Comparison of ENCODE assay signal across 9 mouse cellular contexts in genomic region chr4:141204580-141205061, GRCm38 (mm10). TPM values are rescaled to one million over a fixed set of nuclear protein-coding genes. Genes with fewer than 3 reads are reported as not detected.
DNase-seq lines count a peak whose midpoint lies in the region; ATAC-seq and TF ChIP-seq lines count a peak whose summit lies in the region.
"Had no signal": no experiment of that assay in that cellular context is flagged by ENCODE, and none has a peak within 500 bp of the region (broad histone marks: within the 10 kb centered on the region; RNA-seq: fewer than 3 reads in every experiment).

No protein-coding gene starts in this region.

- no peak for TF ChIP-seq EP300 in ES-Bruce4 (IDR thresholded peaks at IDR 0.05; ENCODE audit: insufficient read depth, low read depth, low read length)

- no peaks in the 10 kb centered on the region for H3K9me3 ChIP-seq in kidney, postnatal 0 days (replicated peaks; ENCODE audit: low read length)
- no peaks in the 10 kb centered on the region for H3K9me3 ChIP-seq in ES-Bruce4 (replicated peaks; ENCODE audit: control insufficient read depth, insufficient read depth, low read length, poor library complexity, severe bottlenecking)
- no peaks in the 10 kb centered on the region for H3K9me3 ChIP-seq in midbrain, embryonic 11.5 days (ENCODE audit: control insufficient read depth, low read length)
- H3K9me3 ChIP-seq: liver, embryonic 15.5 days had no signal

- DNase-seq in kidney, postnatal 0 days (ENCODE audit: low spot score): peak; percentile 33
- DNase-seq in kidney, adult 18-20 months: no peak
- DNase-seq in kidney, postnatal 4 days: peak; percentile 62 to 72
- no peak for DNase-seq in spleen, postnatal 36 days (ENCODE audit: low spot score in 2 of 2)
- DNase-seq in midbrain, embryonic 11.5 days (ENCODE audit: low spot score, missing footprints): no peak

- 0 out of 2 replicates have a peak, but pooled peaks have one; percentile 46 for ATAC-seq in kidney, postnatal 0 days (replicated peaks; ENCODE audit: low FRiP score, low read depth)
- ATAC-seq in common myeloid progenitor, adult 5-6 weeks (replicated peaks; ENCODE audit: low read depth, poor library complexity, severe bottlenecking): 0 out of 2 replicates have a peak, but pooled peaks have one; percentile 32
- ATAC-seq in midbrain, embryonic 11.5 days (ENCODE audit: low FRiP score): no peak

- H3K27ac ChIP-seq in kidney, postnatal 0 days: no peak overlapping the region
- H3K27ac ChIP-seq in ES-Bruce4 (ENCODE audit: insufficient read depth, low read length): no peak overlapping the region
- no peak overlapping the region for H3K27ac ChIP-seq in small intestine, adult 2 months (ENCODE audit: insufficient read depth, low read depth, low read length)
- no peak overlapping the region; the same call in 1 of the 2 replicates for H3K27ac ChIP-seq in midbrain, embryonic 11.5 days (ENCODE audit: low read depth, low read length)
- H3K27ac ChIP-seq: liver, embryonic 15.5 days had no signal

- H3K4me3 ChIP-seq in kidney, postnatal 0 days (replicated peaks; ENCODE audit: low read depth, low read length): no peak overlapping the region
- H3K4me3 ChIP-seq in ES-Bruce4 (ENCODE audit: low read depth, low read length): no peak overlapping the region
- H3K4me3 ChIP-seq in small intestine, adult 2 months (ENCODE audit: low read depth, low read length): no peak overlapping the region
- no peak overlapping the region for H3K4me3 ChIP-seq in midbrain, embryonic 11.5 days (ENCODE audit: low read depth, low read length)
- H3K4me3 ChIP-seq: liver, embryonic 15.5 days had no signal

- H3K36me3 ChIP-seq in kidney, postnatal 0 days (ENCODE audit: insufficient read depth, low read length): peaks cover 20% of the 10 kb centered on the region
- H3K36me3 ChIP-seq in ES-Bruce4 (ENCODE audit: control insufficient read depth, insufficient read depth, low read length, poor library complexity, severe bottlenecking): peaks cover 16% of the 10 kb centered on the region
- H3K36me3 ChIP-seq in small intestine, adult 2 months (ENCODE audit: control insufficient read depth, insufficient read depth, low read length): peaks cover 28% of the 10 kb centered on the region
- peaks cover 5% of the 10 kb centered on the region for H3K36me3 ChIP-seq in midbrain, embryonic 11.5 days (ENCODE audit: control insufficient read depth, insufficient read depth, low read length)

- TF ChIP-seq CTCF in kidney, postnatal 0 days (IDR thresholded peaks at IDR 0.05; ENCODE audit: low read depth): peak; percentile 46; the same call in 1 of the 2 replicates
- TF ChIP-seq CTCF in ES-Bruce4 (IDR thresholded peaks at IDR 0.05; ENCODE audit: low read depth, low read length): peak; percentile 15
- peak; percentile 30; the same call in 1 of the 2 replicates for TF ChIP-seq CTCF in small intestine, adult 2 months (IDR thresholded peaks at IDR 0.05; ENCODE audit: extremely low read depth, insufficient read length, insufficient replicate concordance, low read depth, low read length)

- no peaks in the 10 kb centered on the region for H3K4me1 ChIP-seq in kidney, postnatal 0 days (replicated peaks; ENCODE audit: insufficient read depth, low read length)
- H3K4me1 ChIP-seq in ES-Bruce4 (ENCODE audit: control insufficient read depth, insufficient read depth, low read length): no peaks in the 10 kb centered on the region
- H3K4me1 ChIP-seq in small intestine, adult 2 months (ENCODE audit: control insufficient read depth, insufficient read depth, insufficient read length, low read length): peaks cover 2% of the 10 kb centered on the region; the same call in 1 of the 2 replicates
- no peaks in the 10 kb centered on the region for H3K4me1 ChIP-seq in midbrain, embryonic 11.5 days (ENCODE audit: control insufficient read depth, insufficient read depth, low read length)

- H3K27me3 ChIP-seq in kidney, postnatal 0 days (ENCODE audit: insufficient read depth, low read length): no peaks in the 10 kb centered on the region
- H3K27me3 ChIP-seq in ES-Bruce4 (ENCODE audit: control insufficient read depth, insufficient read depth, low read length, poor library complexity, severe bottlenecking): no peaks in the 10 kb centered on the region
- no peaks in the 10 kb centered on the region for H3K27me3 ChIP-seq in small intestine, adult 2 months (ENCODE audit: control insufficient read depth, insufficient read depth, low read length)
- H3K27me3 ChIP-seq in midbrain, embryonic 11.5 days (ENCODE audit: control insufficient read depth, insufficient read depth, low read length): no peaks in the 10 kb centered on the region
- H3K27me3 ChIP-seq: liver, embryonic 15.5 days had no signal

- H3K9ac ChIP-seq in kidney, postnatal 0 days (ENCODE audit: low read depth, low read length): no peak overlapping the region
- H3K9ac ChIP-seq in ES-Bruce4 (ENCODE audit: low read depth, poor library complexity, severe bottlenecking): no peak overlapping the region
- H3K9ac ChIP-seq in midbrain, embryonic 11.5 days (ENCODE audit: low read length): no peak overlapping the region
- H3K9ac ChIP-seq: liver, embryonic 15.5 days had no signal

- H3K4me2 ChIP-seq in kidney, postnatal 0 days (ENCODE audit: low read length): no peak overlapping the region
- H3K4me2 ChIP-seq in midbrain, embryonic 11.5 days: no peak overlapping the region
- H3K4me2 ChIP-seq: liver, embryonic 15.5 days had no signal

- TF ChIP-seq POLR2A in ES-Bruce4 (IDR thresholded peaks at IDR 0.05; ENCODE audit: insufficient read depth, low read length): no peak
- TF ChIP-seq POLR2A in small intestine, adult 2 months (IDR thresholded peaks at IDR 0.05; ENCODE audit: low read depth, low read length): no peak

- 58% methylated on average over 4 of the region's 4 CpGs for WGBS in kidney, postnatal 0 days
- WGBS in small intestine, adult 2 months: 67% methylated on average over 4 of the region's 4 CpGs
- WGBS in midbrain, embryonic 11.5 days: 74% methylated on average over 4 of the region's 4 CpGs

RNA-seq across cellular contexts. Expression of gene Rsg1, which starts 9.1 kb away (rescaled TPM):
- 2.7 and 3.1 TPM in 2 replicates for polyA plus RNA-seq in kidney, postnatal 0 days (2015; fragmentation: Nextera tagmentation; extraction: Ambion mirVana)
- polyA plus RNA-seq in ES-Bruce4 (2011; ENCODE audit: insufficient read depth, insufficient read length, low read depth, missing spikeins): 1.6 and 2.8 TPM in 2 replicates
- 2.2 and 6.1 TPM in 2 replicates for total RNA-seq in common myeloid progenitor, adult 5-6 weeks (2017)
- 0.51 and 0.81 TPM in 2 replicates for polyA plus RNA-seq in small intestine, adult 2 months (2012; rRNA removed)
- polyA plus RNA-seq in midbrain, embryonic 11.5 days (2014; fragmentation: Nextera tagmentation; extraction: Ambion mirVana): 5.4 TPM in 2 replicates

RNA-seq across cellular contexts. Expression of gene Arhgef19, which starts 34.7 kb away (rescaled TPM):
- polyA plus RNA-seq in kidney, postnatal 0 days (2015; fragmentation: Nextera tagmentation; extraction: Ambion mirVana): 5.2 and 5.7 TPM in 2 replicates
- 7.5 and 8.3 TPM in 2 replicates for polyA plus RNA-seq in ES-Bruce4 (2011; ENCODE audit: insufficient read depth, insufficient read length, low read depth, missing spikeins)
- total RNA-seq in common myeloid progenitor, adult 5-6 weeks (2017): not detected in 2 replicates
- 29.3 and 48.8 TPM in 2 replicates for polyA plus RNA-seq in small intestine, adult 2 months (2012; rRNA removed)
- 0.47 and 0.61 TPM in 2 replicates for polyA plus RNA-seq in midbrain, embryonic 11.5 days (2014; fragmentation: Nextera tagmentation; extraction: Ambion mirVana)

RNA-seq across cellular contexts. Expression of gene Fbxo42, which starts 56.9 kb away (rescaled TPM):
- 14.6 and 16.1 TPM in 2 replicates for polyA plus RNA-seq in kidney, postnatal 0 days (2015; fragmentation: Nextera tagmentation; extraction: Ambion mirVana)
- 24.6 and 31.8 TPM in 2 replicates for polyA plus RNA-seq in ES-Bruce4 (2011; ENCODE audit: insufficient read depth, insufficient read length, low read depth, missing spikeins)
- 10.4 and 13.2 TPM in 2 replicates for total RNA-seq in common myeloid progenitor, adult 5-6 weeks (2017)
- 6.6 and 13.1 TPM in 2 replicates for polyA plus RNA-seq in small intestine, adult 2 months (2012; rRNA removed)
- polyA plus RNA-seq in midbrain, embryonic 11.5 days (2014; fragmentation: Nextera tagmentation; extraction: Ambion mirVana): 22.4 and 23.8 TPM in 2 replicates

Comparison
In these comparisons a context has a peak if more than half of its experiments do, and no peak if none do; other contexts are left out.
1. DNase-seq: peak in kidney, postnatal 0 days (single experiment) and kidney, postnatal 4 days (2 of 2); none in kidney, adult 18-20 months (single experiment), spleen, postnatal 36 days (0 of 2) and midbrain, embryonic 11.5 days (single experiment).
2. Peak in every context shown above with its lines, with median percentiles within 50 percentile points of each other: CTCF ChIP-seq.